Mouse (Mus musculus): Measurements from ENCODE around the gene Rad9a. TPM values are rescaled to one million over a fixed set of nuclear protein-coding genes. Genes with fewer than 3 reads are reported as not detected.
A peak's percentile ranks its signal among the peaks of the same experiment; 100 is the strongest.

The Rad9a gene
- total and polyA plus RNA-seq, 3 experiments, result 21.3 to 37.9 TPM; not detected in 1

DNA sequence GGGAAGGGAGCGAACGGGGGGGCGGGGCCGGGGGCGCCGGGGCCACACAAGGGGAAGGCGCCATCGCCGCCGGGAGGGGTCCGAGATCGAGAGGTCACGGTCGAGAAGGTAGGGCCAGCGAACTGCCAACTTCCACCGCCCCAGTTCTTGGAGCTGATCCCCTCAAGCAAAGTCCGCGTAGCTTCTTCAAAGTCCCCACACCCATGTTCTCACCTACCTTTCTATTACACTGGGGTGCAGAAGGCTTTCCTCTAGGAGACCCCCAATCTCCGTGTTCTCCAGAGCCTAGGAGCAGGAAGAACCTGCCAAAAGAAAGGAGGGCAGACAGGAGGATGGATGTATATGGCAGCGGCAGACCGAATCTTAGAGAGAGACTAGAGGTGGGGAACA, 14.0 kb upstream of the Rad9a start:
- H3K36me3 ChIP-seq (ENCODE audit: control insufficient read depth in 1 of 2, insufficient read depth in 2 of 2, low read length in 2 of 2), result peaks cover 0 to 18% of the 10 kb centered on the region in 2 experiments; a peak in 2 of 4 replicates
- DNase-seq (ENCODE audit: low read depth, low spot score), result no peak
- H3K4me1 ChIP-seq (ENCODE audit: control insufficient read depth in 1 of 2, insufficient read depth in 2 of 2, low read length in 2 of 2), result peaks cover 4 to 23% of the 10 kb centered on the region in 2 experiments
- H3K79me2 ChIP-seq (ENCODE audit: control insufficient read depth, insufficient read depth, low read length, poor library complexity), result peaks cover 2% of the 10 kb centered on the region; the same call in 1 of the 2 replicates
- peak overlapping the region in 1 of 2 experiments; percentile 92; a peak in 1 of 4 replicates for H3K4me3 ChIP-seq (ENCODE audit: control insufficient read depth in 1 of 2, insufficient read depth in 1 of 2, low read depth in 2 of 2, low read length in 2 of 2)
- peaks cover 10 to 18% of the 10 kb centered on the region in 2 experiments for H3K27me3 ChIP-seq (ENCODE audit: control insufficient read depth in 1 of 2, insufficient read depth in 2 of 2, low read length in 2 of 2)
- TF ChIP-seq CHD2 (IDR thresholded peaks at IDR 0.05; ENCODE audit: low read length), result no peak
- no peak for TF ChIP-seq BHLHE40 (IDR thresholded peaks at IDR 0.05; ENCODE audit: borderline replicate concordance, low read depth, low read length)
- no peak for TF ChIP-seq GATA1 (IDR thresholded peaks at IDR 0.05; ENCODE audit: low read depth, low read length)
- no peak for TF ChIP-seq SMC3 (IDR thresholded peaks at IDR 0.05; ENCODE audit: low read depth, low read length)
- no peak for TF ChIP-seq EP300 (IDR thresholded peaks at IDR 0.05; ENCODE audit: low read depth in 1 of 2, low read length in 2 of 2)
- no peak for TF ChIP-seq ZMIZ1 (IDR thresholded peaks at IDR 0.05; ENCODE audit: low read depth, low read length)
- no peak for TF ChIP-seq E2F4 (IDR thresholded peaks at IDR 0.05; ENCODE audit: borderline replicate concordance, low read depth, low read length)
- H3K9ac ChIP-seq (ENCODE audit: control insufficient read depth, low read depth, low read length, poor library complexity, severe bottlenecking), result no peak overlapping the region; the same call in 1 of the 2 replicates
- H3K27ac ChIP-seq (ENCODE audit: control insufficient read depth, low read depth, low read length), result no peak overlapping the region
- H3K9me3 ChIP-seq (replicated peaks; ENCODE audit: insufficient read depth, low read length), result no peaks in the 10 kb centered on the region

DNA sequence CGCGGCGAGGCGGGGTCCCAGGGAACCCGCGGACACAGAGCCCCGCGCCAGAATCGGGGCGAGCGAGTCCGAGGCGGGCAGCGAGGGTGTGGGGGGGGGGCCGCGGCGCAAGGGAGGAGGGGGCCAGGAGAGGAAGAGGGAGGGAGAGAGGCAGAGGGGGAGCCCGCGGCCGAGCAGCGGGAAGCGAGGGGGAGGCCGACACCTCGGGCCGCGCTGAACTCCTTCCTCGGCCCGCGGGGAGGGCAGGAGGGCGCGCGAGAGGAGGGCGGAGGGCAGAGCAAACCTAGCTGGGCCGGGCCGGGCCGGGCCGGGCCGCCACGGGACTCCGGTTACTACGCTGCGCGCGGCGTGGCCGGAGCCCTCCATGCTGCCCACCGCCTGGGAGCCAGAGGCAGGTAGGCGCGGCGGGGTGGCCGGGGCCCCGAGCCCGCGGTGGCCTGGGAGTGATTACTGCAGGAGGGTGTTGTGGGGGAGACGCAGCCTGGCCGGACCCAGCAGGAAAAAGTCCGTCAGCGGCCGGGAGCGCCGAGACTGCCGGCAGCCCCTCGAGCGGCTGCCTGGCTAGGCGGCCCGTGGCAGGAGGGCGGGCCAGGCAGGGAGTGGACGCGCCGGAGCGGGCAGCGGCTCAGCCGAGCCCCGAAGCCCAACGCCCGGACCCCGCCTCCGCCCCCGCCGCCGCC, 13.4 kb upstream of the Rad9a start:
- Histone ChIP-seq H3K4me3 (ENCODE audit: control insufficient read depth in 1 of 2, insufficient read depth in 1 of 2, low read depth in 2 of 2, low read length in 2 of 2) (peak overlapping the region; percentile 67 to 92), H3K36me3 (ENCODE audit: control insufficient read depth in 1 of 2, insufficient read depth in 2 of 2, low read length in 2 of 2) (peaks cover 0 to 13% of the 10 kb centered on the region in 2 experiments; a peak in 2 of 4 replicates), H3K27ac (ENCODE audit: control insufficient read depth, low read depth, low read length) (no peak overlapping the region), H3K4me1 (ENCODE audit: control insufficient read depth in 1 of 2, insufficient read depth in 2 of 2, low read length in 2 of 2) (peaks cover 2 to 18% of the 10 kb centered on the region in 2 experiments; a peak in 3 of 4 replicates), H3K79me2 (ENCODE audit: control insufficient read depth, insufficient read depth, low read length, poor library complexity) (peaks cover 2% of the 10 kb centered on the region; the same call in 1 of the 2 replicates), H3K9me3 (replicated peaks; ENCODE audit: insufficient read depth, low read length) (no peaks in the 10 kb centered on the region), H3K9ac (ENCODE audit: control insufficient read depth, low read depth, low read length, poor library complexity, severe bottlenecking) (peak overlapping the region; percentile 80), H3K27me3 (ENCODE audit: control insufficient read depth in 1 of 2, insufficient read depth in 2 of 2, low read length in 2 of 2) (peaks cover 10 to 18% of the 10 kb centered on the region in 2 experiments)
- no peak for TF ChIP-seq USF2 (IDR thresholded peaks at IDR 0.05; ENCODE audit: borderline replicate concordance in 1 of 2, insufficient read depth in 1 of 2, low read depth in 1 of 2, low read length in 2 of 2)
- TF ChIP-seq NRF1 (IDR thresholded peaks at IDR 0.05; ENCODE audit: insufficient read depth, low read depth, low read length, poor library complexity, severe bottlenecking), result no peak
- no peak for TF ChIP-seq GATA1 (IDR thresholded peaks at IDR 0.05; ENCODE audit: low read depth, low read length)
- no peak for TF ChIP-seq E2F4 (IDR thresholded peaks at IDR 0.05; ENCODE audit: borderline replicate concordance, low read depth, low read length)
- no peak for TF ChIP-seq SMC3 (IDR thresholded peaks at IDR 0.05; ENCODE audit: low read depth, low read length)
- no peak for TF ChIP-seq ZKSCAN1 (IDR thresholded peaks at IDR 0.05; ENCODE audit: low read depth, low read length)
- no peak for DNase-seq (ENCODE audit: low read depth, low spot score)
